Mouse (Mus musculus) v-Abl transformed pro-B cells (cell line): ENCODE measurements around the gene Gm5244.

ENCODE experiments used
- in situ Hi-C, 2 experiments: fragments of 400-800 bp; cut with MboI; formaldehyde crosslinking; loops; one replicate each; pipeline ENCODE4 v1.15.1; 2025; ENCODE audit not compliant: unreplicated experiment in 2 of 2

Gm5244 gene

GRCm38 (mm10) chr19:12883555-12883954 lies 37.1 kb downstream of the Gm5244 start, which contains the start of gene Olfr1445:
TSS of gene Olfr1445 (plus strand) at chr19:12883855.
- in situ Hi-C loops, result no loop called here

DNA sequence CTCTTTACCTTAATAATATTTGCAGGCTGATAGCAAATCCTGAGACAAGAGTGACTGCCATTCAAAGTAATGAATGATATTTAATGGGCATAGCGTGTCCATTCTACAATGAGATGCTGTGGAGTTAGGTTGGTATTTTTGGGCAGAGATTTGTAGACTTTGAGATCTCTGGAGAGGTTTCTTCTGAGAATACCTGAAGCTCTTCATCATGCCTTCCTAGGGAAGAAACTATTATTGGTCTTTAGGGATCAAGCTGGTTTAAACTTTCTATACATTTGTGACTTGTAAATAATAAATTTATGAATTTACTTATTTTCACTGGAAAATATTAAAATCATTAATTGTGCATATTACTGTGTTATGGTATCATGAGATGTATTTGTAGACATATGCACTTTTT lies 46.9 kb downstream of the Gm5244 start, which contains the start of gene Olfr1446:
TSS of gene Olfr1446 (minus strand) at position 101 of the 400 bp plus-strand sequence.
- in situ Hi-C loops, result no loop called here
